Mouse (Mus musculus) frontal cortex, postnatal 36 days (tissue): ENCODE measurements around the gene Jmjd1c.

Source experiments
- DNase-seq, 2 experiments: peaks; one replicate each; pipeline ENCODE4 v3.0.0; 2022; ENCODE audit warnings: low spot score in 2 of 2

The Jmjd1c gene

GRCm38 (mm10) chr10:67095798-67096620, at the start of gene Jmjd1c:
Jmjd1c (plus strand) TSS chr10:67096125.
- DNase-seq = peak; percentile 87 to 88

- DNase-seq = peak in 1 of 2 experiments; percentile 39
Measured at GRCm38 (mm10) chr10:67047712-67048645, 47.9 kb upstream of the Jmjd1c start.

GRCm38 (mm10) chr10:67048871-67049615, 46.9 kb upstream of the Jmjd1c start:
- no peak for DNase-seq

- no peak for DNase-seq
Measured at GRCm38 (mm10) chr10:67049621-67050020, 46.3 kb upstream of the Jmjd1c start.

GRCm38 (mm10) chr10:67050766-67051165, 45.2 kb upstream of the Jmjd1c start:
- DNase-seq = no peak

GRCm38 (mm10) chr10:67051466-67051865, 44.5 kb upstream of the Jmjd1c start:
- DNase-seq = no peak

- DNase-seq = no peak
Measured at GRCm38 (mm10) chr10:67052429-67052828, 43.5 kb upstream of the Jmjd1c start.

- DNase-seq = no peak
Measured at GRCm38 (mm10) chr10:67053475-67053874, 42.5 kb upstream of the Jmjd1c start.

GRCm38 (mm10) chr10:67055867-67056856, 39.8 kb upstream of the Jmjd1c start:
- DNase-seq = peak in 1 of 2 experiments; percentile 61

GRCm38 (mm10) chr10:67057208-67057607, 38.7 kb upstream of the Jmjd1c start:
- DNase-seq = no peak

- no peak for DNase-seq
Measured at GRCm38 (mm10) chr10:67057696-67058095, 38.2 kb upstream of the Jmjd1c start.

GRCm38 (mm10) chr10:67058297-67058696, 37.6 kb upstream of the Jmjd1c start:
- DNase-seq = peak in 1 of 2 experiments; percentile 52

GRCm38 (mm10) chr10:67058702-67059101, 37.2 kb upstream of the Jmjd1c start:
- DNase-seq = no peak

GRCm38 (mm10) chr10:67061367-67061801, 34.5 kb upstream of the Jmjd1c start:
- peak in 1 of 2 experiments; percentile 24 for DNase-seq

GRCm38 (mm10) chr10:67061823-67062222, 34.1 kb upstream of the Jmjd1c start:
- DNase-seq = no peak

GRCm38 (mm10) chr10:67065277-67065887, 30.5 kb upstream of the Jmjd1c start:
- no peak for DNase-seq

GRCm38 (mm10) chr10:67065927-67066326, 30.0 kb upstream of the Jmjd1c start:
- no peak for DNase-seq

- no peak for DNase-seq
Measured at GRCm38 (mm10) chr10:67066421-67066820, 29.5 kb upstream of the Jmjd1c start.

- no peak for DNase-seq
Measured at GRCm38 (mm10) chr10:67069013-67069412, 26.9 kb upstream of the Jmjd1c start.

GRCm38 (mm10) chr10:67071389-67071788, 24.5 kb upstream of the Jmjd1c start:
- DNase-seq = no peak
